Mouse (Mus musculus) left cerebral cortex, adult 2 months (tissue): Measurements from ENCODE around the gene Fbxw21. TPM values are rescaled to one million over a fixed set of nuclear protein-coding genes. Genes with fewer than 3 reads are reported as not detected.

Source experiments
- DNase-seq, 2 experiments: peaks; one replicate each; pipeline ENCODE4 v3.0.0; 2021 to 2022; ENCODE audit warnings: low spot score in 2 of 2, mixed read lengths in 1 of 2; ENCODE audit errors: extremely low spot score in 1 of 2
- H3K27ac ChIP-seq: fragments of 200-600 bp; 2 replicates; pipeline ENCODE4 v1.8.1; 2022
- H3K4me3 ChIP-seq: fragments of 200-600 bp; 2 replicates; pipeline ENCODE4 v1.8.1; 2022
- CTCF ChIP-seq: fragments of 200-600 bp; IDR thresholded peaks from 2 replicates; pipeline ENCODE4 v1.8.1; 2022; ENCODE audit warnings: antibody characterized with exemption, mild to moderate bottlenecking, moderate library complexity
- intact Hi-C: fragments of 180-260 bp; cut with DNase I; formaldehyde crosslinking; loops from one replicate; pipeline ENCODE4 v1.15.1; 2025
- total RNA-seq, 2 experiments: library from RNA; stranded (reverse); gene quantifications; 2 replicates each; pipeline ENCODE4 v1.2.3; 2021

Fbxw21 gene
- total RNA-seq, 2 experiments from 2014 or later, result not detected

- no peak for TF ChIP-seq CTCF
- H3K4me3 ChIP-seq, result peak overlapping the region; percentile 75
- no peak for DNase-seq
- peak overlapping the region; percentile 92 for H3K27ac ChIP-seq
- intact Hi-C loops, result no loop called here
These were observed 65.6 kb downstream of the Fbxw21 start for GRCm38 (mm10) chr9:109096251-109096661.

GRCm38 (mm10) chr9:109095137-109095982, 66.5 kb downstream of the Fbxw21 start, which contains the start of gene Plxnb1:
TSS of gene Plxnb1 (plus strand) at chr9:109095389.
- Histone ChIP-seq H3K4me3 (peak within 1 kb of the TSS; percentile 75), H3K27ac (peak within 1 kb of the TSS; percentile 92)
- intact Hi-C loops, result no loop called here
- DNase-seq, result peak; percentile 60 to 75
- TF ChIP-seq CTCF, result no peak

DNA sequence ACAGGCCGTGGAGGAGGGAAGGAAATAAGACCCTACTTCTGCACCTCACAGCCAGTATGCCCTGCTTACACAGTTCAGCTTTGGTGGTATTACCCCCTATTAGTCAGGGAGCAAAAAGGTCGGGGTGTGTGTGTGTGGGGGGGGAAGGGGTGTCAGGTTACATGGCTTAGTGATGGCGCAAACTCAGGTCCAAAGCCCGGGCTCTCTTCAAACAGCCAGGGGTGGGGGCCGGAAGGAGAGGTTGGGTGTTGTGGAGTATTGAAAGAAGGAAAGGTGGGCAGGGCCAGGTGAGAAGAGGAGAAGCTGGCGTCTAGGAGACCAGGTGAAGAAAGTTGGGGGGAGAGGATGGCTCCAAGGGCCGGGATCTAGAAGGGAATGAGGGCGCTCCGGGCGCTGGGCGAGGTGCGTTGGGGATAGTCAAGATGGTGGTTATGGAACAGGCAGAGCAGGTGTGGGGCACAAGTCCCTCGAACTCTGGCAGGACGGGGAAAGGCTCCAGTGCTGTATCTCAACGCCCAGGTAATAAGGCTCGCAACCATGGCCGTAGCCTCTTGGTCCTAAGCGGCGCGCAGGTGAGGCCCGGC, 67.2 kb downstream of the Fbxw21 start:
- intact Hi-C loops, result no loop called here
- no peak for TF ChIP-seq CTCF
- H3K4me3 ChIP-seq, result peak overlapping the region; percentile 75
- H3K27ac ChIP-seq, result peak overlapping the region; percentile 92
- DNase-seq, result no peak

DNA sequence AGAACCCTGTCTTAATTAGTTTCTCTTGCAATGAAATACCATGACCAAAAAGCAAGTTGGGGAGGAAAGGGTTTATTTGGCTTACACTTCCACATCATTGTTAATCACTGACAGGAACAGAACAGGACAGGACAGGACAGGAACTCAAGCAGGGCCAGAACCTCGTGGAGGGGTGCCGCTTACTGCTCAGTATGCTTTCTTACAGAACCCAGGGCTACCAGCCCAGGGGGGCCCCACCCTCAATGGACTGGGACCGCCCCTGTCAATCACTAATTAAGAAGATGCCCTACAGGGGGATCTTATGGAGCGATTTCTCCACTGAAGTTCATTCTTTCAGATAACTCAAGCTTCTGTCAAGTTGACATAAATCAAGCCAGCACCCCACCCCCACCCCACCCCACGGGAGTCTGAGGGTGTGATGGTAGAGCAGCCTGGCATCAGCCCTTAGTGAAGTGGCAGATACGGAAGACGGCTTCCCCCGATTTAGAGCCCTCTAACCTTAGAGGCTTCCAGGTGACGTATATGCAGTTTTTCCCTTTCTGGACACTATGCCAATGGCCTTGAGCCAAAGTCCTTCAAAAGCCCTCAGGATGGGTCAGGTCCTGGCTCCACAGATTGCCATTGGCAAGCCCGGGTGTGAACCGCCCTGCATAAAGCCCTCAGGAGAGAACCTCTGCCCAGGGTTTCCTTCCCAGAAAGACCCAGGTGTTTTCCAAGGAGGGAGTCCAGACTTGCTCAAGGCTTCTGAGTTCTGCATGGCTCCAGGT, 67.9 kb downstream of the Fbxw21 start:
- Histone ChIP-seq H3K27ac (no peak overlapping the region), H3K4me3 (no peak overlapping the region)
- TF ChIP-seq CTCF, result no peak
- DNase-seq, result no peak
- intact Hi-C loops, result no loop called here

GRCm38 (mm10) chr9:109092799-109093198, 69.0 kb downstream of the Fbxw21 start:
- intact Hi-C loops, result no loop called here
- no peak overlapping the region for H3K4me3 ChIP-seq
- TF ChIP-seq CTCF, result no peak
- no peak for DNase-seq
- H3K27ac ChIP-seq, result no peak overlapping the region

- TF ChIP-seq CTCF, result no peak
- intact Hi-C loops, result no loop called here
- no peak overlapping the region for H3K27ac ChIP-seq
- H3K4me3 ChIP-seq, result no peak overlapping the region
- no peak for DNase-seq
These were observed 70.0 kb downstream of the Fbxw21 start for GRCm38 (mm10) chr9:109091802-109092201.

DNA sequence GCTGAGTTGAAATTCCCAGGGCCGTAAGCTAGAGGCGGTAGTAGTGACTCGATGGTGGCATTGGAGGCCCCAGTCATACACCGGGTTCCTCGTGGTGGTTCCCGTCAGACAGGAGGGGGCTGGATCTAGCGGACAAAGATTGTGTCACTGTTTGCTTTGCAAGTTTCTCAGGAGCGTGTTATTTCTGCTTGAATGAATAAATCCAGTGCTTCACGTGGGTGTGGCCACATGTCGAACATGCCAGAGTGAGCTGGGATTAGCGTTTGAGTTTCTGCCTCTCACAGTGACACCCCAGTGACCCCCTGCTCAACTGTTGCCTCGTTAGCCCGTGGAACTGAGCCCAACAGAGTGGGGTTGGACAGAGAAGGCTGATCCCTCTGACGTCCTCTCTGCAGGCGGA, 71.4 kb downstream of the Fbxw21 start:
- intact Hi-C loops, result no loop called here
- no peak overlapping the region for H3K4me3 ChIP-seq
- no peak overlapping the region for H3K27ac ChIP-seq
- TF ChIP-seq CTCF, result no peak
- no peak for DNase-seq

Other genes starting within 250 kb of the Fbxw21 start
- gene Tmem89, start 247.4 kb downstream of the Fbxw21 start, total RNA-seq, result not detected
- gene Uqcrc1, start 225.4 kb downstream of the Fbxw21 start, total RNA-seq, result 100 to 1,000 TPM; 358 to 364 TPM
- gene Col7a1, start 208.5 kb downstream of the Fbxw21 start, total RNA-seq, result 1 to 10 TPM; 2.8 to 4.0 TPM
- gene Ucn2, start 176.0 kb downstream of the Fbxw21 start, total RNA-seq, result under 1 TPM; 0.40 to 0.41 TPM
- gene Pfkfb4, start 170.3 kb downstream of the Fbxw21 start, total RNA-seq, result 10 to 100 TPM; 15.8 to 17.7 TPM
- 10 to 100 TPM; 71.6 to 77.5 TPM for gene Shisa5, start 123.5 kb downstream of the Fbxw21 start, total RNA-seq
- 10 to 100 TPM; 11.7 to 15.3 TPM for gene Trex1, start 102.3 kb downstream of the Fbxw21 start, total RNA-seq
- gene Atrip, start 87.9 kb downstream of the Fbxw21 start, total RNA-seq, result 10 to 100 TPM; 28.0 to 28.3 TPM
- gene Ccdc51, start 79.5 kb downstream of the Fbxw21 start, total RNA-seq, result 1 to 10 TPM; 8.0 to 8.6 TPM
- gene Tma7, start 79.5 kb downstream of the Fbxw21 start, total RNA-seq, result 100 to 1,000 TPM; 312 to 332 TPM
- gene Plxnb1, start 66.7 kb downstream of the Fbxw21 start, total RNA-seq, result 10 to 100 TPM; 65.0 to 70.5 TPM
- not detected for gene Fbxw13, start 33.9 kb upstream of the Fbxw21 start, total RNA-seq
- not detected for gene Fbxw20, start 72.7 kb upstream of the Fbxw21 start, total RNA-seq
- not detected for gene Fbxw14, start 125.6 kb upstream of the Fbxw21 start, total RNA-seq
- not detected for gene Fbxw28, start 177.6 kb upstream of the Fbxw21 start, total RNA-seq
- gene Fbxw22, start 242.3 kb upstream of the Fbxw21 start, total RNA-seq, result not detected